Mouse (Mus musculus) kidney, postnatal 10 days (tissue): ENCODE measurements around the gene Rtbdn.

Experiments
- DNase-seq: peaks from one replicate; pipeline ENCODE4 v3.0.0; 2021; ENCODE audit warnings: mixed read lengths

Gene Rtbdn

DNA sequence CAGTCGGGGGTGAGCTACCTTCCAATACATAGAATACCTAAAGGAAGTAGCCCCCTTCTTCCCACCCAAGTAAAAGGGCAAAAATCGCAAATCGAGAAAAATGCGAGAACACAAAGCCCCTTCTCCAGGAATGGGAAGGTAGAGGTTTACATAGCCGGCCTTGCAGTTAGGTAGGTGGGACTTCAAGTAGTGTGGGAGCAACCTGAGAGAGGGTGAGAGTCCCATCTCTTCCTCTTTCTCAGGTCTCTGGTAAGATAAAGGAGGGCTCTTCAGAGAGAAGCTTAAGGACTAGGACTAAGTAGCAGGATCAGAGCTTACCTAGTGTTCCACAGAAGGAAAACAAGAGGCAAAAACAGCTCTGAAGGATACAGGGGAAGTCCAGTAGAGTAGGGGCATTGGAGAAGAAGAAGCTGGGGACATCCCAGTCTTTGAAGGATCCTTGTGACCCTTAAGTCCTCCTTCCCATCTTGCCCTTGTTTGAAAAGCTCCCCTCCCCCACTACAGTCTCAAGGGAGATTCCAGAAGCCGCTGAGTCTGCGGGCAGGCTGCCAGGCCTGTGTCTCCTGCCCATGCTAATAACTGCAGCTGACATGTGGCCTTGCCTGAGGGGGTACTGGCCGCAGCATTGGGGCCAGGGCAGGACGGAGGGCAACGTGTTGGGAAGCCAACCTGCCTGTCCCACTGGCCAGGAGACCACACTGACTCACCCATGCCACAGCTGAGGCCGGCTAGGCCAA, 34.0 kb downstream of the Rtbdn start:
- peak; percentile 96 for DNase-seq

- DNase-seq, result peak; percentile 70
Observed at GRCm38 (mm10) chr8:84981644-84982498, 35.1 kb downstream of the Rtbdn start.

DNA sequence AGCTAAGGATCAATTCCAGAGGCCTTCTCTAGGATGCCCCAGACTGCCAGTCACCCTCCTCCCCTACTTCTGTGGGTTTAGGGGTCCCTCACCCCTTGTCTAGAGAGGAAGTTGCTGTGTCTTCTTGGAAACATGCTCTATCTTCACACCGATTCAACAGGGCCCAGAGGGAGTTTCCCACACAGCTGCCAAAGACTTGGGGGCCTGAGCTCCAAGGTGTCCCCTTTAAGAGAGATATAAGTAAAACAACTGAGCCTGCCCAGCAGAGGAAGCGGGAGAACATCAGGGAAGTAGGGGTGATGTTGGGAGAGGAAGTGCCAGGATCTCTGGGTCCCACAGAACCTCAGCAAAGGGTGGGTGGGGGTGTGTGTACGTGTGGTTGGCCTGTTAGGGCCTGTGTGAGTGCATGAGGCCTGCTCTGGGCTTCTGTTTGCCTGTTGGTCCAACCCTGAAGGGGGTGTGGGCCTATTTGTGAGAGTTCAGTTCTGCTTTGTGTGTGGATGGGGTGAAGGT, 35.8 kb downstream of the Rtbdn start:
- DNase-seq, result no peak

DNA sequence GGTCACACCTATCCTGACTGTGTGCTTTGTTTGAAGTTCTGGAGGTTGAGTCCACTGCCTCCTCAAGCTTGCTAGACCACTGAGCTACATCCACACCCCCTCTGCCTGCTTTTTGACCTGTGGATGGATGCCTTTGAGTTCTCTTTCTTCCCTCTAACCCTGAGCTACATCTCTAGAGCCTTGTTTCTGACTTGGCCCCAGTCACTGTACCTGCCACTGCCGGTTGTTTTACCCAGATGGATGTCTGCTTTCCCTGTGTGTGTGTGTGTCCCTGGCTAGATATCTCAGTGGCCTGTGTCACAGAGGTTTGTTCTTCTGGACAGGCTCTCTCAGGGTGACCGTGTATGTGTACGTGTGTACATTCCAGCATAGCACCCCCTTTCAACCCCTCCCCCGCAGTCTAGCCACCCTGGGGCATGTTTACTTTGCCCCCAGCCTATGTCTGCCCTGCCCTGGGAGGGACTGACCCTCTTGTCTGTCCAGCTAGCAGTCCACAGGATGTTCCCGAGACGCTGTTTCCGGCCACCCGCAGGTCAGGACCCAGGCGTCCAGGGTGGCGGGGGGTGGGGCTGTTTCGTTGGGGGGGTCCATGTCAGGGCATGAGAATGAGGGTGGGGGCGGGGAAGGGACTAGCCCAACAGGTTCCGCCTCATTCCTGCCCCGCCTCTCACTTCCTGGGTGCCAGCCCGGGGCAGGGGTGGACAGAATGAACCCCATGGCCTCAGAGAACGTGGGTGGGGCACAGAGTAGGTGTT, 37.7 kb downstream of the Rtbdn start:
- peak; percentile 83 for DNase-seq

DNA sequence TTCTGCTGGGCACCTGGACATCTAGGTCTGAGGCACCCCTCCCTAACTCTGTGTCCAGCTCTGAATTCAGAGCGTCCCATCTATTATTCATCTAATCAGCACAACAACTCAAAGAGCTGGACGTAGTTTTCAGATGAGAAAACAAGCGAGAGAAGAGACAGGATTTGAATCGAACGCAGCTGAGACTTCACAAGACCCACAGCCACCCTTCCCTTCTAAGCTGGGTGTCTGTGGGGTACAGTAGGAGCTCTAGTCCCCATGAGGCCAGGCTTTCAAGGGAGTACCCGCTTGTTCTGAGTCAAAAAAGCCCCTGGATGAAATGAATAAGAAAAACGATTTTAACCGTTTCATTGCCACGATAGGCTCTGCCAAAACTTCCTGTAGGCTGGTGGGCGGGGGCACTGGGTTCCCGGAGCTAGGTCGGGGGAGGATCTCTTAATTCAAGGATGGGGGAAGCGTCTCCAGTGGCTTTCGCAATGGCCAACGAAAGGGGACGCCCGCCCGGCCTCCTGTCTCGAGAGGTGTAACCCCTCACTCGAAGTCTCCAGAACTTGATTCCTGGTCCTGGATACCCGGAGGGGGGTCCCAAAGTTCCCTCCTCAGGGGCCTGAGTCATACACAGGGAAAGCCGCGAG, 38.4 kb downstream of the Rtbdn start:
- no peak for DNase-seq

- DNase-seq, result peak; percentile 98
Observed at GRCm38 (mm10) chr8:84985684-84986378, 39.0 kb downstream of the Rtbdn start.

GRCm38 (mm10) chr8:84986379-84986945, 39.7 kb downstream of the Rtbdn start:
- no peak for DNase-seq

GRCm38 (mm10) chr8:84987388-84987787, 40.6 kb downstream of the Rtbdn start:
- DNase-seq, result no peak

DNA sequence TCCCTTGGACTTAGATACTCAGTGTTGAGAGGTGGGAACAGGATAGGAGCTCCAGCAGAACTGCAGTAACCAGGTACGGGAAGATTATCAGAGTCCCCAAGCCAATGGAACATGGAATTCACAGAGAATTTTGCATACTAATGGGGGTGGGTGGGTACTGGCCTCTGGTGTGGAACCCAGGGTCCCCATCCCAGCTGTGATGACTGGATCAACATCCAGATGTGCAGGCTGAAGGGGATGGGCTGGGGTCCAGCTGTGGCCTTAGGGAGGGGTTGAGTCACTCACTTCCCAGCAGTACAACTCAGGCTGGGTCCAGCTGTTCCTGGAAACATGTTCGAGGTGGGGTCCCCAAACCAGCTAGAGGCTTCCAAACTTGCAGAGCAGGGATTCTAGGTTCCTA, 41.1 kb downstream of the Rtbdn start:
- DNase-seq, result no peak

DNA sequence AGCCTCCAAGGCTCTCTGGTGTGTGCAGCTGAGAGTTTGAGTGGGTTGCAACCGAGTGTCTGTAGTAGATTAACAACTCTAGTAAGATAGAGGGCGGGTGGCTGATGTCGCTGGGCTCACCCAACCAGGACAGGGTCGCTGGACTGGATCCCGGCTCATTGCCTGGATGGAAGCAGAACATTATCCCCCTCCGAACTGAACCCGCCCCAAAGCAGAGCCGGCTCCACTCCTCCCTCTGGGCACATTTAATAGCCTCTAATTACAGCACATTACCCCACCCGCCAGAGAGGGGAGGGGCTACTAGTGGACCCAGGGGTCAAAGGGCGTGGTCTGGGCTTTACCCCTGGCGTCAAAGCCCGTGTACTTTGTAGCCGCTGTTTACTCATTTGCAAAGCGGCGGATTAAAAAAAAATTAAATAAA, 42.5 kb downstream of the Rtbdn start:
- peak; percentile 84 for DNase-seq

- peak; percentile 97 for DNase-seq
Observed at GRCm38 (mm10) chr8:84989810-84990209, 43.0 kb downstream of the Rtbdn start.

- peak; percentile 99 for DNase-seq
Observed at GRCm38 (mm10) chr8:84990349-84990748, 43.6 kb downstream of the Rtbdn start, which contains the start of gene Hook2. Gene Hook2 (plus strand): TSS chr8:84990603.

- DNase-seq, result peak; percentile 91
Observed at GRCm38 (mm10) chr8:84990836-84991235, 44.0 kb downstream of the Rtbdn start.

- no peak for DNase-seq
Observed at GRCm38 (mm10) chr8:84994375-84994774, 47.6 kb downstream of the Rtbdn start.

DNA sequence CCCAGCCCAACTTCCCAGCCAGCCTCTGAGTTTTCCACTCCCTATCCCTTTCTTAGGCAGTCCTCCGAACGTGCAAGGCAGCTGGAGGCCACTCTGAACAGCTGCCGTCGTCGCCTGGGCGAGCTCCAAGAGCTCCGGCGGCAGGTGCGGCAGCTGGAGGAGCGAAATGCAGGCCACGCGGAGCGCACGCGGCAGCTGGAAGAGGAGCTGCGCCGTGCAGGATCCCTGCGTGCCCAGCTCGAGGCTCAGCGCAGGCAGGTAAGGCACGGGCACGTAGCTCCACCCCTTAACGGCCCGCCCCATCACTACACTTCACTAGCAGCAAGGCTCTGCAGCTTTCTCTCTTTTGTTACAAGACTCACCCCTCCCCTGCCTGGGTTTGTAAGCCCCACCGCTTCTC, 48.9 kb downstream of the Rtbdn start:
- DNase-seq, result no peak

GRCm38 (mm10) chr8:84996978-84997377, 50.2 kb downstream of the Rtbdn start:
- no peak for DNase-seq

DNA sequence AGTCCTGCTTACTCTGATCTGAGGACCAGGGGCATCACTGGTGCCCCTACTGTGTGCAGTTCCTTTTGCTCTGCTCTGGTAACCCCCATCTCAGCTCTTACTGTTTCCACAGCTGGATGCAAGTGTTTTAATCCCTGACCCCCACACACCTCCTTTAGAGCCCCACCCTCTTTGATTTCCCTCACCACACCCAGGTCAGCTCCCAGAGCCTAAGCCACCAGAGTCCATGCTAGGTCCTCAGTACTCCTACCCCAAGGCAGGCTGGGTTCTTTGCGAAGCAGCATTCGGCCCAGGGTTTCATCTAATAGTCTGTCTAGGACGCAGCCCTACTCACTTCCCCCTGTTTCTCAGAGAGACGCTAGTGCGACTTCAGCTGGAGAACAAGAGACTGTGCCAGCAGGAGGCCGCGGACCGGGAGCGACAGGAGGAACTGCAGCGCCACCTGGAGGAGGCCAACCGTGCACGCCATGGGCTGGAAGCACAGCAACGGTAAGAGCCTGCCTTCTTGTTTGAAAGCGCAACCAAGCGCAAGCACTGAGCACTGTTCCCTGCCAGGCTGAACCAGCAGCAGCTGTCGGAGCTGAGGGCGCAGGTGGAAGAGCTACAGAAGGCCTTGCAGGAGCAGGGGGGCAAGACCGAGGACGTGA, 51.0 kb downstream of the Rtbdn start:
- peak; percentile 94 for DNase-seq
